ENCODE assay signal across 8 mouse cellular contexts in the genomic region with DNA sequence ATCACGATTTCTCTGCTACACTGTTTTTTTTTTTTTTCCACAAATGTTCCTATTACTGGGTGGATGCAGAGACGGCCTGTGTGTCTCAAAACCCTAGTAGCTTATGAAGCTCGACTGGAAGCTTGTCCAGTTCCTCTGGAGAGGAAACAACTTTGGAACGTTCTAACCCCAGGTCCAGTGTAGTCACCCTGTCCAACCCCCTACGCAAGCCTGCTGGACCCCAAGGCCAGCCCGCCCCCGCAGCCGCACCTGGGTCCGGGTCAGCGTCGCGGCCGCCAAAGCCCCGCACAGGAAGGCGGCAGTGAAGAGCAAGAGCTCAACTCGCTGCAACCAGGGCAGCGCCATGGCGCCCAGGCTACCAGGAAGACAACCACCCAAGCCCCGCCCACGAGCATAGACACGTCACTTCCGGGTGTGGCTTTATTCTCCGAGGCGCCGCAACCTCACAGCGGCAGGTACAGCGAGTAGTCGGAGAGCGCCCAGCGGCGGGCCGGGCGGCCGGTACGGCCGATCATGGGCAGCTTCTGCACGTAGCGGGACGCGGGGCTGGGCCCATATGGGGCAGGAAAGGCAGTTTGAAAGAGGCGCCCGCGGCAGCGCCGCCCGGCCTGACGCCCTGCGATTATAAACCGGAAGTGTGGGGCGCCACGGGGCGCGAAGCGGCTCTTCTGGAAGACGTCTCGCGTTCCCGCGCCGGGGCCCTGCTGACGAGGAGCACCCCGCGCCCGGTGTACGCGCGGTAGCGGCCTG. TPM values are rescaled to one million over a fixed set of nuclear protein-coding genes. Genes with fewer than 3 reads are reported as not detected.
DNase-seq lines count a peak whose midpoint lies in the region; ATAC-seq and TF ChIP-seq lines count a peak whose summit lies in the region.

A gene (minus strand): TSS at position 382 of the 750 bp plus-strand sequence.

- peak; percentile 93 for DNase-seq in 3134 (ENCODE audit: extremely low read depth, insufficient read length, low spot score)
- peak; percentile 97 for DNase-seq in adrenal gland, postnatal 36 days
- DNase-seq in heart, adult 2 months = peak; percentile 97 to 98
- peak; percentile 97 for DNase-seq in kidney, adult 9 months
- DNase-seq in limb, embryonic 14.5 days (ENCODE audit: low spot score) = peak; percentile 97
- DNase-seq in midbrain, postnatal 0 days (ENCODE audit: low spot score) = peak; percentile 96
- peak; percentile 95 to 98 for DNase-seq in spleen, postnatal 14 days (ENCODE audit: low spot score in 2 of 2)

- peak; percentile 96 for TF ChIP-seq POLR2A in heart, adult 2 months (IDR thresholded peaks at IDR 0.05; ENCODE audit: insufficient read depth, low read depth, low read length)
- peak; percentile 80; the same call in 1 of the 2 replicates for TF ChIP-seq POLR2A in limb, embryonic 14.5 days (IDR thresholded peaks at IDR 0.05; ENCODE audit: borderline replicate concordance, extremely low read depth, insufficient read depth, insufficient read length)

- H3K9ac ChIP-seq in embryonic facial prominence, embryonic 13.5 days = peak within 1 kb of the TSS; percentile 94
- H3K9ac ChIP-seq in heart, adult 2 months (ENCODE audit: low read depth, low read length) = peak within 1 kb of the TSS; percentile 96
- H3K9ac ChIP-seq in limb, embryonic 14.5 days (ENCODE audit: low read depth, low read length, severe bottlenecking) = peak within 1 kb of the TSS; percentile 93
- peak within 1 kb of the TSS; percentile 79 for H3K9ac ChIP-seq in midbrain, postnatal 0 days (replicated peaks; ENCODE audit: low read length, poor library complexity, severe bottlenecking)

- TF ChIP-seq CTCF in heart, adult 2 months (IDR thresholded peaks at IDR 0.05) = peak; percentile 37
- TF ChIP-seq CTCF in midbrain, postnatal 0 days (IDR thresholded peaks at IDR 0.05) = peak; percentile 2

- ATAC-seq in embryonic facial prominence, embryonic 13.5 days (ENCODE audit: insufficient number of reproducible peaks, insufficient read depth, low FRiP score, low TSS enrichment, low read depth) = peak; percentile 92
- peak; percentile 92 for ATAC-seq in limb, embryonic 14.5 days (ENCODE audit: low FRiP score, low read depth)
- peak; percentile 90 for ATAC-seq in midbrain, postnatal 0 days (ENCODE audit: low FRiP score)

- peak within 1 kb of the TSS; percentile 97 for H3K4me2 ChIP-seq in embryonic facial prominence, embryonic 13.5 days
- H3K4me2 ChIP-seq in limb, embryonic 14.5 days (replicated peaks; ENCODE audit: low read depth, low read length, severe bottlenecking) = peak within 1 kb of the TSS; percentile 98
- peak within 1 kb of the TSS; percentile 97 for H3K4me2 ChIP-seq in midbrain, postnatal 0 days (ENCODE audit: low read depth, low read length, poor library complexity, severe bottlenecking)

- no peaks in the 10 kb centered on the region for H3K9me3 ChIP-seq in embryonic facial prominence, embryonic 13.5 days
- no peaks in the 10 kb centered on the region for H3K9me3 ChIP-seq in limb, embryonic 14.5 days (ENCODE audit: control insufficient read depth, low read length)
- H3K9me3 ChIP-seq in midbrain, postnatal 0 days (ENCODE audit: low read length) = no peaks in the 10 kb centered on the region

- intact Hi-C loops in heart, adult 2 months (cut with DNase I) = loop anchor here (2.0 to 5.0 kb wide), 3 partner anchors 17 to 43 kb away; a partner anchor contains a TSS

- 0 out of 2 replicates have a peak, but pooled peaks have one; percentile 49 for TF ChIP-seq EP300 in heart, adult 2 months (IDR thresholded peaks at IDR 0.05; ENCODE audit: insufficient read depth, low read depth, low read length)

- peaks cover 1% of the 10 kb centered on the region; the same call in 1 of the 2 replicates for H3K79me2 ChIP-seq in heart, adult 2 months (replicated peaks; ENCODE audit: control insufficient read depth, insufficient read depth, low read length)

- peak within 1 kb of the TSS; percentile 98 for H3K27ac ChIP-seq in embryonic facial prominence, embryonic 13.5 days
- peak within 1 kb of the TSS; percentile 90 for H3K27ac ChIP-seq in heart, adult 2 months
- peak within 1 kb of the TSS; percentile 99 for H3K27ac ChIP-seq in limb, embryonic 14.5 days (replicated peaks; ENCODE audit: low read depth, low read length)
- peak within 1 kb of the TSS; percentile 96 for H3K27ac ChIP-seq in midbrain, postnatal 0 days (ENCODE audit: low read depth, low read length)

- H3K36me3 ChIP-seq in embryonic facial prominence, embryonic 13.5 days = peaks cover 50% of the 10 kb centered on the region
- peaks cover 11% of the 10 kb centered on the region for H3K36me3 ChIP-seq in heart, adult 2 months (ENCODE audit: control insufficient read depth, insufficient read depth, low read length)
- peaks cover 47% of the 10 kb centered on the region for H3K36me3 ChIP-seq in limb, embryonic 14.5 days (ENCODE audit: control insufficient read depth, insufficient read depth, low read length)
- peaks cover 1% of the 10 kb centered on the region; the same call in 1 of the 2 replicates for H3K36me3 ChIP-seq in midbrain, postnatal 0 days (ENCODE audit: insufficient read depth, low read length)

- peak within 1 kb of the TSS; percentile 71 for H3K4me3 ChIP-seq in embryonic facial prominence, embryonic 13.5 days
- H3K4me3 ChIP-seq in heart, adult 2 months = peak within 1 kb of the TSS; percentile 83
- H3K4me3 ChIP-seq in limb, embryonic 14.5 days (replicated peaks; ENCODE audit: low read length) = peak within 1 kb of the TSS; percentile 56
- peak within 1 kb of the TSS; percentile 56 for H3K4me3 ChIP-seq in midbrain, postnatal 0 days (ENCODE audit: low read depth, low read length)

- peaks cover 31% of the 10 kb centered on the region for H3K4me1 ChIP-seq in embryonic facial prominence, embryonic 13.5 days
- peaks cover 11% of the 10 kb centered on the region for H3K4me1 ChIP-seq in heart, adult 2 months (ENCODE audit: control insufficient read depth, insufficient read depth, low read length)
- peaks cover 23% of the 10 kb centered on the region for H3K4me1 ChIP-seq in limb, embryonic 14.5 days (ENCODE audit: control insufficient read depth, insufficient read depth, low read length)
- H3K4me1 ChIP-seq in midbrain, postnatal 0 days (ENCODE audit: insufficient read depth, low read length) = no peaks in the 10 kb centered on the region

- no peaks in the 10 kb centered on the region for H3K27me3 ChIP-seq in embryonic facial prominence, embryonic 13.5 days
- no peaks in the 10 kb centered on the region for H3K27me3 ChIP-seq in heart, adult 2 months (ENCODE audit: control insufficient read depth, insufficient read depth, low read length)
- no peaks in the 10 kb centered on the region for H3K27me3 ChIP-seq in limb, embryonic 14.5 days (ENCODE audit: control insufficient read depth, insufficient read depth, low read length)
- no peaks in the 10 kb centered on the region for H3K27me3 ChIP-seq in midbrain, postnatal 0 days (ENCODE audit: insufficient read depth, low read length)

- under 1% methylated on average over 68 of the region's 68 CpGs for WGBS in embryonic facial prominence, embryonic 13.5 days
- under 1% methylated on average over 68 of the region's 68 CpGs for whole genome bisulfite sequencing in heart, adult 2 months
- under 1% methylated on average over 63 of the region's 68 CpGs for WGBS in limb, embryonic 14.5 days
- under 1% methylated on average over 67 of the region's 68 CpGs for WGBS in midbrain, postnatal 0 days

RNA-seq across cellular contexts. Expression of the gene that starts here (rescaled TPM):
- 10 to 100 TPM; 44.8 to 69.2 TPM for total RNA-seq in adrenal gland, postnatal 36 days (2021)
- polyA plus RNA-seq in embryonic facial prominence, embryonic 13.5 days (2015; fragmentation: Nextera tagmentation; extraction: Ambion mirVana) = 67.6 and 76.1 TPM in 2 replicates
- 10 to 100 TPM; 14.8 to 17.1 TPM for total RNA-seq in heart, adult 2 months (2021)
- 44.5 and 44.9 TPM in 2 replicates for polyA plus RNA-seq in heart, adult 2 months (2012; rRNA removed)
- 63.5 and 97.1 TPM in 2 replicates for polyA plus RNA-seq in limb, embryonic 14.5 days (2012; rRNA removed)
- polyA plus RNA-seq in limb, embryonic 14.5 days (2014; fragmentation: Nextera tagmentation; extraction: Ambion mirVana) = 83.6 and 84.2 TPM in 2 replicates
- total RNA-seq in midbrain, postnatal 0 days (2014; rRNA removed) = 20.4 and 27.3 TPM in 2 replicates
- 19.1 and 21.1 TPM in 2 replicates for polyA plus RNA-seq in midbrain, postnatal 0 days (2015; fragmentation: Nextera tagmentation; extraction: Ambion mirVana)

Comparison
In these comparisons a context has a peak if more than half of its experiments do, and no peak if none do; other contexts are left out.
1. Peak in every context shown above with its lines: DNase-seq, ATAC-seq, H3K4me3 ChIP-seq and H3K27ac ChIP-seq.